Mouse (Mus musculus) spleen, adult 2 months (tissue): Measurements from ENCODE around the gene Spred2.

ENCODE experiments used
- CTCF ChIP-seq: fragments of 200-500 bp; IDR thresholded peaks from 2 replicates; pipeline ENCODE4 v1.5.1; 2011; ENCODE audit warnings: mild to moderate bottlenecking, inconsistent platforms; ENCODE audit not compliant: insufficient read depth, insufficient read length, insufficient replicate concordance; ENCODE audit errors: extremely low read depth
- POLR2A ChIP-seq: fragments of 200-500 bp; IDR thresholded peaks from 2 replicates; pipeline ENCODE4 v1.6.1; 2011; ENCODE audit warnings: low read depth, low read length, inconsistent platforms

DNA sequence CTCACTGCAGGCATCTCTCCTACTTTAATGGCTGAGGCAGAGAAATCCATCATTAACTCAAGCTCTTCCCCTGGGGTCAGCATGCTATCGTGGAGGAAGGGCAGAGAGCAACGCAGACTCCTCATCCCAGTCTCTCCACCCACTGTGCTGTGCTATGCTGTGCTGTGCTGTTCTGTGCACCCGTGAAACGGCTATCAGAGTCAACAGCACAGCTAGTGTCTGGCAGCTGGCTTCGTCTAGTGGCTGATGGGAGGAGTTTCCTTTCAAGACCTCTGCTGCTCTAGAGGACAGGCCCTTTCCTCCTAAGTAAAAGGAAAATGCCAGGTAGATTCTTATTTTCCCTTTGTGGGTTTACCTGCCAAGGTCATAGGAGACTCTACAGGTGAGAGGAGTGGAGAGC lies 38.6 kb downstream of the Spred2 start:
- TF ChIP-seq CTCF (no peak), POLR2A (no peak)
